Mouse (Mus musculus): ENCODE results near the gene Fcgrt. TPM values are rescaled to one million over a fixed set of nuclear protein-coding genes. Genes with fewer than 3 reads are reported as not detected.
A peak's percentile ranks its signal among the peaks of the same experiment; 100 is the strongest.
"Not testable (repeated sequence)": the region's sequence is repeated elsewhere in the genome, so short reads cannot be mapped to it uniquely, and the experiment has no call there.

Fcgrt gene
- polyA plus RNA-seq, 2 experiments from 2014 or later: 0.78 to 1.1 TPM

GRCm38 (mm10) chr7:45129776-45130512, 26.3 kb upstream of the Fcgrt start:
- ATAC-seq: no peak

- ATAC-seq: no peak
Measured at GRCm38 (mm10) chr7:45129318-45129717, 25.7 kb upstream of the Fcgrt start.

- peak; percentile 81 for ATAC-seq
Measured at GRCm38 (mm10) chr7:45128624-45129246, 25.1 kb upstream of the Fcgrt start, which contains the start of gene Rpl13a. Gene Rpl13a, minus strand, starts transcription at chr7:45128761.

- ATAC-seq: no peak
Measured at GRCm38 (mm10) chr7:45127700-45128224, 24.1 kb upstream of the Fcgrt start.

- no peak for ATAC-seq
Measured at GRCm38 (mm10) chr7:45126844-45127699, 23.4 kb upstream of the Fcgrt start.

GRCm38 (mm10) chr7:45126147-45126843, 22.6 kb upstream of the Fcgrt start:
- ATAC-seq: no peak

- ATAC-seq: not testable (repeated sequence)
Measured at GRCm38 (mm10) chr7:45125649-45126048, 22.0 kb upstream of the Fcgrt start.

GRCm38 (mm10) chr7:45125144-45125600, 21.5 kb upstream of the Fcgrt start:
- ATAC-seq: no peak

GRCm38 (mm10) chr7:45124224-45125143, 20.8 kb upstream of the Fcgrt start, which contains the start of gene Rps11:
Gene Rps11, minus strand, starts transcription at chr7:45124439.
- peak; percentile 43 for ATAC-seq

GRCm38 (mm10) chr7:45123186-45123570, 19.5 kb upstream of the Fcgrt start:
- ATAC-seq: no peak

GRCm38 (mm10) chr7:45122561-45123185, 19.0 kb upstream of the Fcgrt start:
- ATAC-seq: no peak

GRCm38 (mm10) chr7:45121966-45122365, 18.3 kb upstream of the Fcgrt start:
- ATAC-seq: no peak

- ATAC-seq: peak; percentile 68
Measured at GRCm38 (mm10) chr7:45121404-45121803, 17.8 kb upstream of the Fcgrt start.

- peak; percentile 8 for ATAC-seq
Measured at GRCm38 (mm10) chr7:45119780-45120709, 16.4 kb upstream of the Fcgrt start.

GRCm38 (mm10) chr7:45118336-45118735, 14.7 kb upstream of the Fcgrt start:
- no peak for ATAC-seq

- ATAC-seq: no peak
Measured at GRCm38 (mm10) chr7:45117566-45117965, 13.9 kb upstream of the Fcgrt start.

- no peak for ATAC-seq
Measured at GRCm38 (mm10) chr7:45113476-45113875, 9.8 kb upstream of the Fcgrt start.

GRCm38 (mm10) chr7:45112529-45112928, 8.9 kb upstream of the Fcgrt start:
- ATAC-seq: no peak

- no peak for ATAC-seq
Measured at GRCm38 (mm10) chr7:45111940-45112339, 8.3 kb upstream of the Fcgrt start.

Measured in activated CD4-positive, CD25-positive, alpha-beta regulatory T cell, adult 4 months (primary cell).